Mouse (Mus musculus): ENCODE measurements around the gene Thop1. TPM values are rescaled to one million over a fixed set of nuclear protein-coding genes. Genes with fewer than 3 reads are reported as not detected.

Gene Thop1
- polyA plus RNA-seq (2014; fragmentation: Nextera tagmentation; extraction: Ambion mirVana) = 80.3 and 84.0 TPM in 2 replicates

DNA sequence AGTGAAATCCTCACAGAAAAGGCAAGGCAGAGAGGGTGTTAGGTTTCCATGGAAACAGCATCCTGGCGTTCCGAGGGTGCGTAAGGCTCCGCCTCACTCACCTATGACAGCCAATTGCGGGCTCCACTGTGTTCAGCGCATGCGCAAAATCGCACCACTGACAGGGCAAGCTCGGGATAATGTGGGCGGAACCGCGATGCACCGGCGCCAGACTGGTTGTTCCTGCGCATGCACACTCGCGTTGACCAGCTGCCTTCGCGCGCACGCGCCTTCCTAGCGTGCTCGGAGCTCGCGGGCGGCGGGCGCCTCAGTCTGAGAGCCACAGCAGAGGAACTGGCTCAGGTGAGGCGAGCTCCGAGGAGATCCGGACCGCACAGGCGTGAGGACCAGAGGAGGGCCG is at the start of gene Thop1:
TSS of gene Thop1 (plus strand) at position 200 of the 400 bp plus-strand sequence.
- H3K9me3 ChIP-seq (ENCODE audit: control insufficient read depth, low read length) = no peaks in the 10 kb centered on the region
- peak within 1 kb of the TSS; percentile 65 for H3K4me2 ChIP-seq
- H3K4me1 ChIP-seq (replicated peaks; ENCODE audit: control insufficient read depth, insufficient read depth, low read length) = peaks cover 7% of the 10 kb centered on the region; the same call in 1 of the 2 replicates
- peaks cover 20% of the 10 kb centered on the region for H3K36me3 ChIP-seq (ENCODE audit: control insufficient read depth, insufficient read depth, low read length)
- WGBS = 0% methylated on average over 35 of the region's 35 CpGs
- H3K27me3 ChIP-seq (replicated peaks; ENCODE audit: control insufficient read depth, insufficient read depth, low read length) = no peaks in the 10 kb centered on the region
- H3K9ac ChIP-seq (ENCODE audit: low read depth, low read length) = peak within 1 kb of the TSS; percentile 80
- DNase-seq (ENCODE audit: low spot score) (peak; percentile 98), ATAC-seq (replicated peaks; ENCODE audit: low FRiP score) (peak; percentile 95)
- H3K4me3 ChIP-seq (ENCODE audit: low read depth, low read length) = peak within 1 kb of the TSS; percentile 70
- no peak within 1 kb of the TSS for H3K27ac ChIP-seq (ENCODE audit: low read depth, low read length)

DNA sequence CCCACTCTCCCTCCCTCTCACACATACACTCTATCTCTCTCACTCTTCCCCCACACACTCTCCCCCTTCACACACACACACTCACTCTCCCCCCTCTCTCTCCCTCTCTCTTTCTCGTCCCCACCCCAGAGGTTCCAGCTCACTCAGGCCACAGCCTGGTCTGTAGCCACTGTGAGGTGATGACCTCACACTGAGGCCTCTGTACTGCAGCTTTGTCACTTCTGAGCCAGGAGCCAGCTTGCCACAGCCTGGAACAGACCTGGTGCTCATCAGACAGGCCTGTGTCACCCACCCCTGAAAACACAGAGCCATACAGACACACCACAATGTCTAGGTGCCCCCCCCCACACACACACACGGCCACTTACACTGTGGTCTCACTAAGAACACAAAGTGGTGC is 49.6 kb upstream of the Thop1 start:
- peaks cover 43% of the 10 kb centered on the region for H3K27me3 ChIP-seq (replicated peaks; ENCODE audit: control insufficient read depth, insufficient read depth, low read length)
- no peak for ATAC-seq (replicated peaks; ENCODE audit: low FRiP score)
- no peak overlapping the region for H3K9ac ChIP-seq (ENCODE audit: low read depth, low read length)
- DNase-seq (ENCODE audit: low spot score) = no peak
- peaks cover 4% of the 10 kb centered on the region for H3K4me1 ChIP-seq (replicated peaks; ENCODE audit: control insufficient read depth, insufficient read depth, low read length)
- WGBS = 49% methylated on average over 2 of the region's 2 CpGs
- no peak overlapping the region for H3K4me2 ChIP-seq
- no peaks in the 10 kb centered on the region for H3K36me3 ChIP-seq (ENCODE audit: control insufficient read depth, insufficient read depth, low read length)
- no peak overlapping the region for H3K27ac ChIP-seq (ENCODE audit: low read depth, low read length)
- no peak overlapping the region for H3K4me3 ChIP-seq (ENCODE audit: low read depth, low read length)
- H3K9me3 ChIP-seq (ENCODE audit: control insufficient read depth, low read length) = no peaks in the 10 kb centered on the region

DNA sequence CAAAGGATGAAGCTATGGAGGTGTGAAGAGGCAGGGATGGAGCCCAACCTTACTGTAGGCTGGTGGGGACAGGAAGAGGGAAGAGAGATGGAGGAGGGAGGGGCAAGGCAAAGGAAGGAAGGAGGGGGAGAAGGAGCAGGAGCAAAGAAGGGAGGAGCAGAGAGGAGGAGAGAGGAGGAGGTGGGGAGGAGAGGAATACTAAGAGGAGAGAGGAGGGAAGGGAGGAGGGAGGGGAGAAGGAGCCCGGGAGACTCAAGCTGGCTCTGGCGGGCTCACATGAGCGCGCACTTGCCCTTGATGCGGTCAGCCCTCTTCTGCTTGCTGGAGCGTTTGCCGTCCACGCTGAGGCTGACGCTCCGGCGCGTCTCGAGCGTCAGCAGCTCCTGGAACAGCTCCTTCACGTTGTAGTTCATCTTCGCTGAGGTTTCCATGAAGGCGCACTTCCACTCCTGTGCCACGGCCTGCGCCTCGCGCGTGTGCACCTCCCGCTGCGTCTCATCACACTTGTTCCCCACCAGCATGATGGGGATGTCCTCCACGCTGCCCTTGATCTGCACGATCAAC is 48.2 kb upstream of the Thop1 start:
- ATAC-seq (replicated peaks; ENCODE audit: low FRiP score) = no peak

GRCm38 (mm10) chr10:81022744-81023143 is 47.1 kb upstream of the Thop1 start:
- Histone ChIP-seq H3K27ac (ENCODE audit: low read depth, low read length) (no peak overlapping the region), H3K4me1 (replicated peaks; ENCODE audit: control insufficient read depth, insufficient read depth, low read length) (peaks cover 8% of the 10 kb centered on the region), H3K4me2 (no peak overlapping the region), H3K36me3 (ENCODE audit: control insufficient read depth, insufficient read depth, low read length) (no peaks in the 10 kb centered on the region), H3K9ac (ENCODE audit: low read depth, low read length) (no peak overlapping the region), H3K27me3 (replicated peaks; ENCODE audit: control insufficient read depth, insufficient read depth, low read length) (peaks cover 50% of the 10 kb centered on the region), H3K4me3 (ENCODE audit: low read depth, low read length) (no peak overlapping the region), H3K9me3 (ENCODE audit: control insufficient read depth, low read length) (no peaks in the 10 kb centered on the region)
- ATAC-seq (replicated peaks; ENCODE audit: low FRiP score) (no peak), DNase-seq (ENCODE audit: low spot score) (no peak)
- 45% methylated on average over 8 of the region's 8 CpGs for WGBS

More for the DNA sequence above, 48.2 kb upstream of the Thop1 start:
- no peak for DNase-seq (ENCODE audit: low spot score)
- no peak overlapping the region for H3K4me3 ChIP-seq (ENCODE audit: low read depth, low read length)
- H3K4me2 ChIP-seq = no peak overlapping the region; the same call in 1 of the 2 replicates
- WGBS = 13% methylated on average over 26 of the region's 26 CpGs
- no peak overlapping the region for H3K27ac ChIP-seq (ENCODE audit: low read depth, low read length)
- peaks cover 6% of the 10 kb centered on the region for H3K4me1 ChIP-seq (replicated peaks; ENCODE audit: control insufficient read depth, insufficient read depth, low read length)
- H3K9me3 ChIP-seq (ENCODE audit: control insufficient read depth, low read length) = no peaks in the 10 kb centered on the region
- no peak overlapping the region for H3K9ac ChIP-seq (ENCODE audit: low read depth, low read length)
- H3K27me3 ChIP-seq (replicated peaks; ENCODE audit: control insufficient read depth, insufficient read depth, low read length) = peaks cover 50% of the 10 kb centered on the region
- H3K36me3 ChIP-seq (ENCODE audit: control insufficient read depth, insufficient read depth, low read length) = no peaks in the 10 kb centered on the region

GRCm38 (mm10) chr10:81024346-81024937 is 45.4 kb upstream of the Thop1 start:
- H3K27me3 ChIP-seq (replicated peaks; ENCODE audit: control insufficient read depth, insufficient read depth, low read length) = peaks cover 50% of the 10 kb centered on the region
- ATAC-seq (replicated peaks; ENCODE audit: low FRiP score) (no peak), DNase-seq (ENCODE audit: low spot score) (no peak)
- 77% methylated on average over 5 of the region's 5 CpGs for WGBS
- H3K4me2 ChIP-seq = no peak overlapping the region
- no peaks in the 10 kb centered on the region for H3K9me3 ChIP-seq (ENCODE audit: control insufficient read depth, low read length)
- H3K4me3 ChIP-seq (ENCODE audit: low read depth, low read length) = no peak overlapping the region
- H3K27ac ChIP-seq (ENCODE audit: low read depth, low read length) = no peak overlapping the region
- H3K36me3 ChIP-seq (ENCODE audit: control insufficient read depth, insufficient read depth, low read length) = no peaks in the 10 kb centered on the region
- H3K9ac ChIP-seq (ENCODE audit: low read depth, low read length) = no peak overlapping the region
- H3K4me1 ChIP-seq (replicated peaks; ENCODE audit: control insufficient read depth, insufficient read depth, low read length) = peaks cover 8% of the 10 kb centered on the region

GRCm38 (mm10) chr10:81025047-81025621 is 44.7 kb upstream of the Thop1 start:
- peak overlapping the region; percentile 31; the same call in 1 of the 2 replicates for H3K4me3 ChIP-seq (ENCODE audit: low read depth, low read length)
- WGBS = 2% methylated on average over 43 of the region's 43 CpGs
- peaks cover 50% of the 10 kb centered on the region for H3K27me3 ChIP-seq (replicated peaks; ENCODE audit: control insufficient read depth, insufficient read depth, low read length)
- H3K4me1 ChIP-seq (replicated peaks; ENCODE audit: control insufficient read depth, insufficient read depth, low read length) = peaks cover 8% of the 10 kb centered on the region
- H3K4me2 ChIP-seq = peak overlapping the region; percentile 60
- H3K36me3 ChIP-seq (ENCODE audit: control insufficient read depth, insufficient read depth, low read length) = no peaks in the 10 kb centered on the region
- H3K27ac ChIP-seq (ENCODE audit: low read depth, low read length) = no peak overlapping the region
- H3K9ac ChIP-seq (ENCODE audit: low read depth, low read length) = no peak overlapping the region
- no peaks in the 10 kb centered on the region for H3K9me3 ChIP-seq (ENCODE audit: control insufficient read depth, low read length)
- no peak for DNase-seq (ENCODE audit: low spot score)
- 0 out of 2 replicates have a peak, but pooled peaks have one; percentile 12 for ATAC-seq (replicated peaks; ENCODE audit: low FRiP score)

DNA sequence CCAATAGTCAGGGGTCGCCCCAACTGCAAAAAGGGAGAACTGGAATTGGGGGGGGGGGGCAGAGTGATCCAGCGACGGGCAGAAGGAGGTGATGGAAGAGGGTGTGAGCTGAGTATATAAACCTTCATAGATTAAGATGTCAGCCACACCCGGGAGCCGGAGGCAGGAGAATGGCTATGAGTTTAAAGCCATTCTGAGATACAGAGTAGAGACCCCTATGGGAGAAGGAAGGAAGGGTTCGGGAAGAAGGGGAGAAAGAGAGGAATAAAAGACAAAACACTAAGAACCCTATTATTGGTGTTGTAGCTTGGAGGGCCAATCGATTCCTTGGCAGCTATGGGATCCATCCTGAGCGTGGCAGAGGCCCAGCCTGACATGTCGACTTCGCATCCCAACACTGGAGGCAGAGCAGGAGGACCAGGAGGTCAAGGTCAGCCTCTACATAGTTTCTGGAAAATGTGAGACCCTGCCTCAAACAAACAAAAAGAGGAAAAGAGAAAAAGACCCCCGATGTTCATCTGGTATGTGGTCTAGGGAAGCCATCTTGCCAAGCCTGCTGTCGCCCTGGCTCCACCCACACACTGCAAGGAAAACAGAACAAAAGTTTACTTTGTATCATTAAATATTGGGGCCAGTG is 44.1 kb upstream of the Thop1 start, which contains the start of gene Diras1:
TSS of gene Diras1 (minus strand) at position 24 of the 637 bp plus-strand sequence.
- WGBS = 55% methylated on average over 12 of the region's 12 CpGs
- Histone ChIP-seq H3K9ac (ENCODE audit: low read depth, low read length) (no peak within 1 kb of the TSS), H3K4me2 (peak within 1 kb of the TSS; percentile 60), H3K4me3 (ENCODE audit: low read depth, low read length) (peak within 1 kb of the TSS; percentile 31; the same call in 1 of the 2 replicates), H3K27ac (ENCODE audit: low read depth, low read length) (no peak within 1 kb of the TSS), H3K9me3 (ENCODE audit: control insufficient read depth, low read length) (no peaks in the 10 kb centered on the region), H3K4me1 (replicated peaks; ENCODE audit: control insufficient read depth, insufficient read depth, low read length) (peaks cover 8% of the 10 kb centered on the region), H3K27me3 (replicated peaks; ENCODE audit: control insufficient read depth, insufficient read depth, low read length) (peaks cover 50% of the 10 kb centered on the region), H3K36me3 (ENCODE audit: control insufficient read depth, insufficient read depth, low read length) (peaks cover under 1% of the 10 kb centered on the region; the same call in 1 of the 2 replicates)
- DNase-seq (ENCODE audit: low spot score) (no peak), ATAC-seq (replicated peaks; ENCODE audit: low FRiP score) (no peak)

- Histone ChIP-seq H3K4me3 (ENCODE audit: low read depth, low read length) (no peak overlapping the region), H3K27me3 (replicated peaks; ENCODE audit: control insufficient read depth, insufficient read depth, low read length) (peaks cover 41% of the 10 kb centered on the region), H3K4me2 (no peak overlapping the region), H3K9me3 (ENCODE audit: control insufficient read depth, low read length) (no peaks in the 10 kb centered on the region), H3K27ac (ENCODE audit: low read depth, low read length) (no peak overlapping the region), H3K36me3 (ENCODE audit: control insufficient read depth, insufficient read depth, low read length) (peaks cover 4% of the 10 kb centered on the region), H3K9ac (ENCODE audit: low read depth, low read length) (no peak overlapping the region), H3K4me1 (replicated peaks; ENCODE audit: control insufficient read depth, insufficient read depth, low read length) (peaks cover 8% of the 10 kb centered on the region)
- DNase-seq (ENCODE audit: low spot score) = no peak
- no peak for ATAC-seq (replicated peaks; ENCODE audit: low FRiP score)
- WGBS = 90% methylated on average over 5 of the region's 5 CpGs
Measured at GRCm38 (mm10) chr10:81026857-81027256, 43.0 kb upstream of the Thop1 start.
